Mouse (Mus musculus) lung, adult 2 months (tissue): ENCODE measurements around the gene Agtrap.

Experiments
- CTCF ChIP-seq: fragments of 200-500 bp; IDR thresholded peaks from 2 replicates; pipeline ENCODE4 v1.5.1; 2011; ENCODE audit warnings: mild to moderate bottlenecking, low read length, control low read depth; ENCODE audit not compliant: insufficient read depth
- POLR2A ChIP-seq: fragments of 200-500 bp; IDR thresholded peaks from 2 replicates; pipeline ENCODE4 v1.6.1; 2011; ENCODE audit warnings: low read depth, mild to moderate bottlenecking, control low read depth, low read length, borderline replicate concordance; ENCODE audit errors: extremely low read depth

DNA sequence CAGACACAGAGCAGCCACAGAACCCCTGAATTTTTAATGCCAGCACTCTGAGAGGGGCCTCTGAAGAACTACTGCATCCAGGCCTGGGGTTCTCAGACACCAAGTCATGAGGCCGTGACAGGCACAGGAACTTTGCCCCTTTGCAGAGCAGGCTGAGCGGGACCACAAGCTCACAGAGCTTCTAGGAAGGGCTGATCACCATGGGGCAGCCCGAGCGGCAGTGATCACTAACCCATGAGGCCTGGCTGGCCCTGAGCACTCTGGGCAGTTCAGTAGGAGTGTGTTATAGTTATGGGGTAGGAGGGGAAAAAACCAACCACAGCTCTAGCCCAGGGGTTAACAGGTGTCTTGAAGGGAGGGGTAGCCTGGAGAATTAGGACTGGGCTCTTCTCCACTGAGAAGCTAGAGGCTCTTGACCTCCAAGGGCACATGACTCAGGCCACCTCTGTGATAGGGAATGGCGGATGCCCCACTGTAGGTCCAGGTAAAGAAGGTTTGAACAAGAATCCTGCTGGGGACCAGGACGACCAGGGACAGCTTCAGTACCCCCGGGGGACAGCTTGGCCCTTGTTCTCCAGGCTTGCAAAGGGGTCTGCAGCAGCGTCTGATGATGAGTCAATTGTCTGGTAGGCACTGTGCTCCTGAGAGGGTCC is 7.8 kb downstream of the Agtrap start:
- TF ChIP-seq POLR2A: no peak
- no peak for TF ChIP-seq CTCF
